Mouse (Mus musculus) left cerebral cortex, adult 11 months (tissue): ENCODE data around the gene Anxa9.

Experiments
- DNase-seq: peaks from one replicate; pipeline ENCODE4 v3.0.0; 2022; ENCODE audit warnings: low spot score

The Anxa9 gene

GRCm38 (mm10) chr3:95314075-95314474 is 7.1 kb upstream of the Anxa9 start:
- DNase-seq = no peak

DNA sequence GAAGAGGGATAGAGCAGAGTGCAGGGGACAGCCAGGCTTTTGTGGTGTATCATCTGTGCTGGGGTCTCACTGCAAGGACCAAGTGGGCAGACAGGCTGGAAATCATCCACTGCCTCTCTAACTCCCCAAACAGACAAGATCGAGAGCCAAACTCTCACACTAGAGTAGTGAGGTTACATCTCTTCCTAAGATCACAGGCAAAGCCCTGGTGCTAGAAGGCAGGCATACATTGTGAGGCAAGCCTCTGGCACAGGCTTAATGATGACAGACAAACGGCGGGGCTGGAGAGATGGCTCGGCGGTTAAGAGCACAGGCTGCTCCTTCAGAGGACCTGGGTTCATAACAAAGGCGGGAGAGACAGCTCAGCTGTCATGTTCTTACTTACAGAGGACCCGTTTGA is 6.5 kb upstream of the Anxa9 start:
- no peak for DNase-seq

DNA sequence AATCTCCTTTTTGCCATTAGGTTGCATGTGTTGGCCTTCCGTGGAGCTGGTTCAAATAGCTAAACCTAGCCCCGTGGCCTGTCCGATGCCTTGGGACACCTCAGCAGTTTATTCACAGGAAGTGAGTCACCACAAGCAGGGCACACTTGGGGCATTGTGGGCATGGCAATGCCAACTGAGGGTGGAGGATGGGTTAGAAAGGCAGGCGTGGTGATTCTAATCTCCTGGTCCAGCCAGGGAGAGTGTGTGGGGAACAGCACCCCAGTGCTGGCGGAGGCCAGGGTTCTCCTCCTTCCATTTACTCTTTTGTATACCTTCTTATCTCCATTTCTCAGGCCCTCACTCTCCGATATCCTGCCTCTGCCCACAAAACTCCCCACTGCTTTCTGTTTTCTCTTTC is 5.6 kb upstream of the Anxa9 start:
- no peak for DNase-seq

GRCm38 (mm10) chr3:95310968-95311882 is 4.2 kb upstream of the Anxa9 start:
- DNase-seq = no peak

GRCm38 (mm10) chr3:95310496-95310895 is 3.5 kb upstream of the Anxa9 start:
- no peak for DNase-seq

GRCm38 (mm10) chr3:95306244-95306643 is 732 bp downstream of the Anxa9 start:
- no peak for DNase-seq

DNA sequence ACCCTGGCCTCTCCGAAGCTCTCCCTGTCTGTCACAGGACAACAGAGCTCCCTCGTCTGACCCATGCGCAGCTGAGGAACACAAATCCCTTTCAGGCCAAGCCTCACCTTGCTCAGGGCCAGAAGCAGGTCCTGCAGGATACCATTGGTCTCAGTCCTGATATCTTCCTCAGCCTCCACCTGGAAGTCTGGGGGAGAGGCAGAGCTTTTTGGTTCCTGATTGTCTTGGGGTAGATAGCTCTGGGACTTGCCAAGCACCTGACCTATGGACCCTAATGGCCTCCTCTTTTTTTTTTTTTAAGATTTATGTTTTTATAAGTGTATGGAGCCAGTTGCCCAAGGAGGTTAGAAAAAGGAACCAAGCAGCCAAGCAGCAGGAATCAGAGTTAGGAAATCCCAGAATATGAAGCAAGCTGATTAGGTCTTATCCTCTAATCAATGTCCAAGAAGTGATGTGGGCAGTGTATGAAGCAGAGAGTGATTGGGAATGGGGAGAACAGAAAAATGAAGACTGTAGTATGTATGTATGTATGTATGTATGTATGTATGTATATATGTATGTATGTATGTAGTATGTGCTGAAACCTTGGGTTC is 5.7 kb downstream of the Anxa9 start:
- DNase-seq = no peak

GRCm38 (mm10) chr3:95298018-95298417 is 9.0 kb downstream of the Anxa9 start:
- DNase-seq = no peak

GRCm38 (mm10) chr3:95296103-95296469 is 10.9 kb downstream of the Anxa9 start:
- DNase-seq = no peak

GRCm38 (mm10) chr3:95295321-95296102 is 11.5 kb downstream of the Anxa9 start:
- no peak for DNase-seq

- DNase-seq = no peak
Measured at GRCm38 (mm10) chr3:95294718-95295117, 12.3 kb downstream of the Anxa9 start.

- DNase-seq = no peak
Measured at GRCm38 (mm10) chr3:95294316-95294715, 12.7 kb downstream of the Anxa9 start.

DNA sequence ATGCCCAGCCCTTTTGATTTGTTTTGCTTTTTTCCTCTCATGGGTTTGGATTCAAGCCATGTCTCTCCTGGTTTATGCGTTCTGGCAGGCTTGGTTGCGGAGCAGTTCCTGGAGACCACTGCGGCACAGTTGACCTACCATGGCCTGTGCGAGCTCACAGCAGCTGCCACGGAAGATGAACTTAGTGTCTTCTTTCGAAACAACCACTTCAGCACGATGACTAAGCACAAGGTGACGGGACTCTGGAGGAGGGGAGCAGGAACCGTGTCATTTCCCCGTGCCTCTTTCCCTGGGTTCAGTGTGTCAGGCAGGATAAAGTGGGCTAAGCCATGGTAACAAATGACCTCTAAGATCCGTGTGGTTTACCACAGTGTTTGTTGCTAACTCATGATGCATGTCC is 13.4 kb downstream of the Anxa9 start:
- no peak for DNase-seq

- no peak for DNase-seq
Measured at GRCm38 (mm10) chr3:95292899-95293298, 14.1 kb downstream of the Anxa9 start.

GRCm38 (mm10) chr3:95291041-95291440 is 15.9 kb downstream of the Anxa9 start:
- no peak for DNase-seq

DNA sequence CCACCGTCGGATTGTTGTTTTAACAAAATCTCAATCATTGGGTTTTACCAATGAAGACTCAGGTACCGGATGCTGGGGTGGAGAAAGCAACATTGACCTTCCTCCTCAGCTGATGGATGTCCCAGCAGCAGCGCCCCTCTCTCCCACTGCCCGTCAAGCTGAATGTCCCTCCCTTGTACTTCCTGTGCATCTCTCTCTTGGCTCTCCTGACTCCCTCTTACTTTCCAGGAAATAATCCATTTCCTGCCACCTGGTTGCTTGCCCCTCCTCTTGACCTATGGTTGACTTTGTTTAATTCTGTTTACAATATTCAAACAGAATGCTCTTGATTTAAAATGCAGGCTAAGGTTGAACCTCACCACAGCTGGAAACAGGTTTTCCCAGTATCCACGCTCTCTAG is 16.8 kb downstream of the Anxa9 start:
- DNase-seq = no peak

GRCm38 (mm10) chr3:95289419-95289818 is 17.6 kb downstream of the Anxa9 start:
- DNase-seq = no peak

GRCm38 (mm10) chr3:95287541-95287940 is 19.4 kb downstream of the Anxa9 start:
- DNase-seq = no peak

DNA sequence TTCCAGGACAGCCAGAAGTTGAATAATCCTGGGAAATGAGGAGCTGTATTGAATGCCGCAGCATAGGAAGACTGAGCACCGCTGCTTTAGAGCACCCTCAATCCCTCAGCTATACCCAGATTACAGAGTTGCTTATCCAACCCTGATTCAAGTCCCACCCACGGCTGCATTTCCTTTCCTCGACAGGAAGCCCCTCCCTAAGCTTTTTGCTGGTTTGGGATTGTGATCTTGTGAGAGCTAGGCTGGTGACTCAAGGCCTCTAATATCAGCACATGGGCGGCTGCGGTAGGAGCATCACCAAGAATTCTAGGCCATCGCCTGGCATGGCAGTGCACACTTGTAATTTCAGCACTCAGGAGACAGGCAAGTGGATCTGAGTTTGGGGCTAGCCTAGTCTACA is 20.5 kb downstream of the Anxa9 start:
- no peak for DNase-seq

GRCm38 (mm10) chr3:95286011-95286410 is 21.0 kb downstream of the Anxa9 start:
- no peak for DNase-seq

DNA sequence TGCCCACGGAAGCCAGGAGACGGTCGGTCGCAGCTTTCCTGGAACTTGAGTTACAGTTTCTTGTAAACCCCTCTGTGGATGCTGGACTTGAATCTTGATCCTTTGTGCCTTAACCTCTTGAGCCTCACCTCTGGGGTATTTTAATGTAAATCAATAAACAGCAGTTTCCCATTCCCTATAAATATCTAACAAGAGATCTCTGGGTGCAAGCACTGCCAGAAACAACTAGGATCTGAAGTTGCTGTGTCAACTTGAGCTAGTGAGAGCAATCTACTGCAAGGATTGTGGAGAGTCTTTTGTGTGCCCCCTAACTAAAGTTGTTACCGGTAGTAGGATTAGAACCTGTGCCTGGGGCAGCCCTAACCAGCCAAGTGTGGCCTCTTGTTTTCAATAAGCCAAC is 21.6 kb downstream of the Anxa9 start:
- DNase-seq = no peak

DNA sequence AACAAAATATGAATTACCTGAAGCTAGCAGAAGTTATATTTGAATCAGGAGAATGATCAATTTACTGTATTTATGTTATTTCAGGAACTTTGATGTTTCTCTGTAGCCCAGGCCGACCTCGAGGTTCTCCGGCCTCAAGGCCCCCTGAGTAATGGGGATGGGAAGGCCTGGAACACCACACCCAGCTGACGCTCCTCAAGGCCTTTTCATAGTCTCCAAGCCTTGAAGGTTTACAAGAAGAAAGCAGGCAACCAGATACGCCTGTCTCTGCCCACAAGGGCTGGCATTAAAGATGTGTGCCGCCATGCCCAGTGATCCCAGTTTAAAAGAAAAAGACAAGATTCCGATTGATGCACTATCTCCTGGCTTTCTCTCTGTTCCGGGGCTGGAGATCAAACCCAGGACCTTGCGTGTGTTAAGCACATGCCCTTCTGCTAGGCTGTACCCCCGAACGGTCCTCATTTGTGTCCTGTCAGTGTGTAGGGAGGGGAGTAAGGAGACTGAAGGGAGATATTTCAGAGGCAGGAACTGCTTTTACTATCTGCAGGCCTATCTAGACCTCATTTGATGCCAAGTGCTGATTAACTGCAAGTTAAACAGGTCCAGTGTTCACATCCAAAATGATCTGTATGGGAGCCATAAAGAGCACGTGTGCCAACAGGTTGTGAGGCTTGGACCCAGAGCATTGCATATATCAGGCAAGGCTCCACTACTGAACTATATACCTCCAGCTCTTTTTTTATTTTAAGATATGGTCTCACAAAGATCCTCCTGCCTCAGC is 22.3 kb downstream of the Anxa9 start:
- no peak for DNase-seq
